Mouse (Mus musculus): ENCODE results near the gene Robo2. TPM values are rescaled to one million over a fixed set of nuclear protein-coding genes. Genes with fewer than 3 reads are reported as not detected.

Robo2 gene
- polyA plus RNA-seq, 2 experiments: 2.5 to 3.4 TPM

GRCm38 (mm10) chr16:73877973-73878372 is 533.7 kb downstream of the Robo2 start:
- ATAC-seq (ENCODE audit: insufficient read depth): no peak
- no peaks in the 10 kb centered on the region for H3K9me3 ChIP-seq (ENCODE audit: control insufficient read depth, low read length)
- no peaks in the 10 kb centered on the region for H3K4me1 ChIP-seq (replicated peaks; ENCODE audit: control insufficient read depth in 2 of 2, insufficient read depth in 2 of 2, low read length in 1 of 2)
- TF ChIP-seq CTCF (IDR thresholded peaks at IDR 0.05; ENCODE audit: low read depth) (no peak), EP300 (IDR thresholded peaks at IDR 0.05; ENCODE audit: low read depth) (no peak)
- no peak for DNase-seq (ENCODE audit: low read depth in 3 of 3, low spot score in 3 of 3)
- H3K27ac ChIP-seq: no peak overlapping the region
- H3K27me3 ChIP-seq (ENCODE audit: control insufficient read depth, insufficient read depth, low read length): no peaks in the 10 kb centered on the region
- H3K4me3 ChIP-seq (ENCODE audit: insufficient read depth in 1 of 2, low read depth in 2 of 2, low read length in 2 of 2): no peak overlapping the region
- no peak overlapping the region for H3K4me2 ChIP-seq (ENCODE audit: low read depth)
- H3K9ac ChIP-seq (replicated peaks): no peak overlapping the region
- 56% methylated on average over 3 of the region's 3 CpGs for WGBS (ENCODE audit: insufficient replicate concordance)
- no peaks in the 10 kb centered on the region for H3K36me3 ChIP-seq (replicated peaks; ENCODE audit: control insufficient read depth, insufficient read depth, low read depth)

- no peak for ATAC-seq (ENCODE audit: insufficient read depth)
- Histone ChIP-seq H3K4me2 (ENCODE audit: low read depth) (no peak overlapping the region), H3K4me3 (ENCODE audit: insufficient read depth in 1 of 2, low read depth in 2 of 2, low read length in 2 of 2) (no peak overlapping the region), H3K27me3 (ENCODE audit: control insufficient read depth, insufficient read depth, low read length) (no peaks in the 10 kb centered on the region), H3K4me1 (replicated peaks; ENCODE audit: control insufficient read depth in 2 of 2, insufficient read depth in 2 of 2, low read length in 1 of 2) (no peaks in the 10 kb centered on the region), H3K27ac (no peak overlapping the region), H3K36me3 (replicated peaks; ENCODE audit: control insufficient read depth, insufficient read depth, low read depth) (no peaks in the 10 kb centered on the region), H3K9ac (replicated peaks) (no peak overlapping the region), H3K9me3 (ENCODE audit: control insufficient read depth, low read length) (no peaks in the 10 kb centered on the region)
- TF ChIP-seq CTCF (IDR thresholded peaks at IDR 0.05; ENCODE audit: low read depth) (no peak), EP300 (IDR thresholded peaks at IDR 0.05; ENCODE audit: low read depth) (no peak)
- 31% methylated on average over 2 of the region's 2 CpGs for WGBS (ENCODE audit: insufficient replicate concordance)
- peak in 1 of 3 experiments; percentile 1 for DNase-seq (ENCODE audit: low read depth in 3 of 3, low spot score in 3 of 3)
Measured at GRCm38 (mm10) chr16:73874991-73875390, 536.6 kb downstream of the Robo2 start.

- Histone ChIP-seq H3K27ac (no peak overlapping the region), H3K4me2 (ENCODE audit: low read depth) (no peak overlapping the region), H3K9me3 (ENCODE audit: control insufficient read depth, low read length) (no peaks in the 10 kb centered on the region), H3K36me3 (replicated peaks; ENCODE audit: control insufficient read depth, insufficient read depth, low read depth) (no peaks in the 10 kb centered on the region), H3K4me1 (replicated peaks; ENCODE audit: control insufficient read depth in 2 of 2, insufficient read depth in 2 of 2, low read length in 1 of 2) (no peaks in the 10 kb centered on the region), H3K4me3 (ENCODE audit: insufficient read depth in 1 of 2, low read depth in 2 of 2, low read length in 2 of 2) (no peak overlapping the region), H3K27me3 (ENCODE audit: control insufficient read depth, insufficient read depth, low read length) (no peaks in the 10 kb centered on the region), H3K9ac (replicated peaks) (no peak overlapping the region)
- peak; percentile 67 for TF ChIP-seq EP300 (IDR thresholded peaks at IDR 0.05; ENCODE audit: low read depth)
- TF ChIP-seq CTCF (IDR thresholded peaks at IDR 0.05; ENCODE audit: low read depth): no peak
- peak; percentile 1 to 18 (median 6) for DNase-seq (ENCODE audit: low read depth in 3 of 3, low spot score in 3 of 3)
- WGBS (ENCODE audit: insufficient replicate concordance): 44% methylated on average over 5 of the region's 5 CpGs
- peak; percentile 79 for ATAC-seq (ENCODE audit: insufficient read depth)
Measured at GRCm38 (mm10) chr16:73873828-73874558, 537.6 kb downstream of the Robo2 start.

GRCm38 (mm10) chr16:73870296-73870695 is 541.3 kb downstream of the Robo2 start:
- Histone ChIP-seq H3K27me3 (ENCODE audit: control insufficient read depth, insufficient read depth, low read length) (no peaks in the 10 kb centered on the region), H3K9ac (replicated peaks) (no peak overlapping the region), H3K4me3 (ENCODE audit: insufficient read depth in 1 of 2, low read depth in 2 of 2, low read length in 2 of 2) (no peak overlapping the region), H3K9me3 (ENCODE audit: control insufficient read depth, low read length) (no peaks in the 10 kb centered on the region), H3K4me2 (ENCODE audit: low read depth) (no peak overlapping the region), H3K4me1 (replicated peaks; ENCODE audit: control insufficient read depth in 2 of 2, insufficient read depth in 2 of 2, low read length in 1 of 2) (no peaks in the 10 kb centered on the region), H3K36me3 (replicated peaks; ENCODE audit: control insufficient read depth, insufficient read depth, low read depth) (no peaks in the 10 kb centered on the region), H3K27ac (no peak overlapping the region)
- no peak for ATAC-seq (ENCODE audit: insufficient read depth)
- no peak for DNase-seq (ENCODE audit: low read depth in 3 of 3, low spot score in 3 of 3)
- TF ChIP-seq EP300 (IDR thresholded peaks at IDR 0.05; ENCODE audit: low read depth): no peak
- TF ChIP-seq CTCF (IDR thresholded peaks at IDR 0.05; ENCODE audit: low read depth): no peak
- WGBS (ENCODE audit: insufficient replicate concordance): 74% methylated on average over 5 of the region's 5 CpGs

GRCm38 (mm10) chr16:73869527-73870212 is 542.0 kb downstream of the Robo2 start:
- DNase-seq (ENCODE audit: low read depth in 3 of 3, low spot score in 3 of 3): no peak
- WGBS (ENCODE audit: insufficient replicate concordance): 62% methylated on average over 7 of the region's 7 CpGs
- TF ChIP-seq CTCF (IDR thresholded peaks at IDR 0.05; ENCODE audit: low read depth) (no peak), EP300 (IDR thresholded peaks at IDR 0.05; ENCODE audit: low read depth) (no peak)

More at GRCm38 (mm10) chr16:73869527-73870212, 542.0 kb downstream of the Robo2 start:
- no peak for ATAC-seq (ENCODE audit: insufficient read depth)
- H3K9ac ChIP-seq (replicated peaks): no peak overlapping the region
- no peak overlapping the region for H3K27ac ChIP-seq
- H3K36me3 ChIP-seq (replicated peaks; ENCODE audit: control insufficient read depth, insufficient read depth, low read depth): no peaks in the 10 kb centered on the region
- H3K4me3 ChIP-seq (ENCODE audit: insufficient read depth in 1 of 2, low read depth in 2 of 2, low read length in 2 of 2): no peak overlapping the region
- no peaks in the 10 kb centered on the region for H3K4me1 ChIP-seq (replicated peaks; ENCODE audit: control insufficient read depth in 2 of 2, insufficient read depth in 2 of 2, low read length in 1 of 2)
- H3K27me3 ChIP-seq (ENCODE audit: control insufficient read depth, insufficient read depth, low read length): no peaks in the 10 kb centered on the region
- no peak overlapping the region for H3K4me2 ChIP-seq (ENCODE audit: low read depth)
- no peaks in the 10 kb centered on the region for H3K9me3 ChIP-seq (ENCODE audit: control insufficient read depth, low read length)

All from liver, embryonic 14.5 days (tissue).